Mouse (Mus musculus) embryonic fibroblast, embryonic 13.5 days (primary cell): ENCODE measurements around the gene Padi1.

Experiments used
- CTCF ChIP-seq: IDR thresholded peaks from 2 replicates; pipeline ENCODE4 v1.5.1; 2011; ENCODE audit warnings: mild to moderate bottlenecking, control low read depth, low read length, moderate library complexity, borderline replicate concordance; ENCODE audit not compliant: insufficient read depth
- POLR2A ChIP-seq: IDR thresholded peaks from 2 replicates; pipeline ENCODE4 v1.6.1; 2011; ENCODE audit warnings: low read depth, mild to moderate bottlenecking, control low read depth, low read length, moderate library complexity

DNA sequence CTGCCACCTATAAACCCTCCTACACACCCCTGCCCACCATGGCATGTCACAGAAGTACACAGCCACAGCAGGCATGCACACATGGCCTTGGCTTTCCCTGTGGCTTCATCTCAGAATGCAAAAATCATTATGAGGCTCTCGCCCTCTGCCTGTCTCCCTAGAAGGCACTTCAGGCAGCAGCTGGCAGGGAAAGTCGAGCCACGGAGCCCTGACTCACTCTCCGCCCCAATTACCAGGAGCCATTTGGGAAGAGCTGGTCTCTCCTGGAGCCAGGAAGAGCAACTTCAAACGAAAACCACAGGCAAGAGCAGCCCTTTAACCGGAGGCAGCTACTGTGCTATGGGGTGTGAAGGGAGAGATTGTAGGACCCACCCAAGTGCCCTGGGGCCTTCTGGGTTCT, 31.1 kb upstream of the Padi1 start:
- no peak for TF ChIP-seq POLR2A
- TF ChIP-seq CTCF = no peak
